Mouse (Mus musculus): ENCODE results near the gene Tmem100.

Gene Tmem100

GRCm38 (mm10) chr11:90029841-90030398 lies at the start of gene Tmem100:
TSS of gene Tmem100 (plus strand) at chr11:90030348.
- DNase-seq: no peak

GRCm38 (mm10) chr11:89982918-89983317 lies 47.2 kb upstream of the Tmem100 start:
- DNase-seq: no peak

DNA sequence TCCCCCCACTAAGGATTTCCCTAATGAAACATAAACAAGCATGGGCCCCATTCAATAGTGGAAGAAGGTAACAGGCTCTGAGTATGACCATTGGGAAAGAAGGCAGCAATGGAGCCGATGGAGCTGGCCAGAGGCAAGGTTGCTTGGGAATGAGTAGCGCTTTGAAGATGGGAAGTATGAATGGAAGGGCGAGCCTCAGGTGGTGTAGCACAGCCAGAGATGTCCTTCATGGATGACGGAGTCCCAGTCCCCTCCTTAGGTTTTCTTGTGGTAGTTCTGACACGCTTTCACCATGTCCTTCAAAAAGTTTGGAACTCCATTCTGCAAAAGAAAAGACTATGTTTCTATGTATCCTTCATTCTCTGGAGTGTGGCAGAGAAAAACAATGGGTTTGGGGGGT lies 45.7 kb upstream of the Tmem100 start:
- DNase-seq: no peak

DNA sequence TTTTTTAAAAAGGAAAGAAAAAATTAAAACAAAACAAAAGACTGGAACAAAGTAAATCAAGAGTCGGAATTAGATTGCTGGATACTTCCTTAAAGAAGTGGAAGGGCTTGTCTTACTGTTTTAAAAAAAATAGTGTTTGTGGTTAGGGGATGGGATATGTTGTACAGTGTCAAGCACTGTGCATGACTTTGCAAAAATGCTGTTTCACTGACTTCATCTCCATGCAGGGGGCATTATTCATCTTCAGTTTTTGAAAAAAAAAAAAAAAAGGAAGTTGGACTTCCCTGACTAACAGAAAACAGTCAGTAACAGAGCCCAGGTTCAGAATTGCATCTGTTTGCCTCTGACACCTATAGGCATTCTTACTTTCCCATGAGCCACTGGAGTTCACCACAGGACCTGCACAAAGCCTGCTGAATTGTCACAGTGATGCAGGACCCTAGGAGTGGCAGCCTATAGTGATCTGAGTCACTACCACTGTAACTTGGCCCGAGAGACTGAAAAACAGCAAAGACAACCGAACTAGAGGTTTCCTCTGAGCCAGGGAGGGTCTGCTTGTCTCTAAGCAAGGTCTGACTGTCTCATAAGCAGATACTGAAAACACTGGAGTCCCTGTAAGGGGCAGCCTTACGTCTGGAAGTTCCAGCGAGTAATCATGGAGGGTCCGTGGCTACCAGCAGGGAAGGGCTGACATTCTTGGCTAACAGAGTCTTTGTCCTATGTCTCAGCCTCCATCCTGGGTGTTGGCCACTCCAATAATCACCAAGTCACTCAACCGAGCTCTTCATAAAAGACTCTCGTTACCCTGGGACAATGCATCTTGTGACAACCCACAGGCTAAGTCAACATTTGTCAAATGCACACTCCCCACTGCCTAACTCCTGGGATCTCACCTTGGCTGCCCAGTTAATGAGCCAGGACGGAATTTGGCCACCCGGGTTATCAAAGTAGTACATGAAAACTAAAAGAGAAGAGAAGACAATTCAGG lies 44.7 kb upstream of the Tmem100 start:
- DNase-seq: no peak

GRCm38 (mm10) chr11:89986516-89986915 lies 43.6 kb upstream of the Tmem100 start:
- DNase-seq: no peak

DNA sequence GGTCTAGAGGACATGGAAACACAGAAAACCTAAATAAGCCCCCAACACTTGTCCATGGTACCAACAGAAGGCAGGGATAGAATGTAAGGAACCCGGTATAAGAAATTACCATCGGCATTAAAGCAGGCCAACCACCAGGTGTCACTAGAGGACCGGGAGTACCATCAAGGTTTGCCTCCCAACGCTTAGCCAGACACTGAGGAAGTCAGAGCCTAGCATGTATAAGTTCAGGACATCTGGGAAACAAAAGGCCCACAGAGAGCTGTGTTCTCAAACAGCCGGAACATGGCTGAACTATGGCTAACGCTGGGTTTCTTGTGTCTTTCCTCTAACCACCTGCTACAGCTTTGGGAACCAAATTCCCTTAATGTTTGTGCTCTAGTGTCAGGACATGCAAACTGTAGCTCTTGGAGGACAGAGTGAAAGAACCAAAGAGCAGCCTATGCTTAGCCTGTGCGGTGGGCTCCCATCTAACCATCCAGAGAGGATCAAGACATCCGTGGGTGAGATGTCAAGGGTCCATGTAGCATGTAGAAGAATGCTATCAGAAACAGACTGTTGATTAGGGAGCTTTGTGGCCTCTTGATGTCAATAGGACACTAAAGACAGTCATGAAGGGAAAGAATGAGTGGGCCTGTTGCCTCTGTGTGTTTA lies 41.1 kb upstream of the Tmem100 start:
- peak; percentile 41 to 68 for DNase-seq

- DNase-seq: no peak
These were observed 38.5 kb upstream of the Tmem100 start for GRCm38 (mm10) chr11:89991661-89992060.

DNA sequence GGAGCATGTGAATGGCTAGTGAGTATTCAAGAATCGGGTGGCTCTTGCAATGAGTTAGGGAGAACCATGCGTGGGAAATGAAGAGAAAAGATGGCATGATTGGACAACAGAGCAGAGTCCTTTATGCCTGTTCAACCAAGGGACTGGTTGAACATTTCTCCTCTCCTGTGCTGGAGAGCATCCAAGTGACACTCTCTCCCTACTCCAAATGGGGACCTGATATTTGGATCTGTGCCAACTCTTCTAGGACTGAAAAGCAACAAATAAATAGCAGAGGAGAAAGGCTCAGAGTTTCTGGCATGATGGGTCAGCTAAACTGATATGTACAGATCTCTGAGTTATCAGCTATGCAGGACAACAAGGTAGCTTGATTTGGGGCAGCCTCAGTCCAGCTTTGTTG lies 35.4 kb upstream of the Tmem100 start:
- DNase-seq: peak in 1 of 2 experiments; percentile 26

GRCm38 (mm10) chr11:89995596-89995995 lies 34.6 kb upstream of the Tmem100 start:
- peak in 1 of 2 experiments; percentile 38 for DNase-seq

- no peak for DNase-seq
These were observed 33.7 kb upstream of the Tmem100 start for GRCm38 (mm10) chr11:89996406-89996805.

DNA sequence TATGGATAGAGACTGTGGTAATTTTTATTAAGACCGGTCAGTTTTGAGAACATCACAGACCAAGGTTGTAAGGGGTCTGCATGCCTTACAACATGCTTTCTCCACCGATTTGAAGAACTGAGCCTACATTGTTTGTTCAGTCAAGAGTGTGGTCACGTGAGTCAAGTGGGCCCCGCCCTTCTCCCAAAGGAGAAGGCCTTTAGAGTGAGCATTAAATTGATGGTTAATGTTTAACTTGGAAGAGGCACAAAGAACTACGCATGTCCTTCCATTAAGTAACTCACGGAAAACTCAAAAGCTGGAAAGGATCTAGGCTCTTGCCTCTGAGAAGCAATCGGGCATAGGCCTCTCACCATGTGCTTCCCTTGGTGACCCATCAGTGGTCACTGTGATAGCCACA lies 33.3 kb upstream of the Tmem100 start:
- peak; percentile 49 to 62 for DNase-seq

DNA sequence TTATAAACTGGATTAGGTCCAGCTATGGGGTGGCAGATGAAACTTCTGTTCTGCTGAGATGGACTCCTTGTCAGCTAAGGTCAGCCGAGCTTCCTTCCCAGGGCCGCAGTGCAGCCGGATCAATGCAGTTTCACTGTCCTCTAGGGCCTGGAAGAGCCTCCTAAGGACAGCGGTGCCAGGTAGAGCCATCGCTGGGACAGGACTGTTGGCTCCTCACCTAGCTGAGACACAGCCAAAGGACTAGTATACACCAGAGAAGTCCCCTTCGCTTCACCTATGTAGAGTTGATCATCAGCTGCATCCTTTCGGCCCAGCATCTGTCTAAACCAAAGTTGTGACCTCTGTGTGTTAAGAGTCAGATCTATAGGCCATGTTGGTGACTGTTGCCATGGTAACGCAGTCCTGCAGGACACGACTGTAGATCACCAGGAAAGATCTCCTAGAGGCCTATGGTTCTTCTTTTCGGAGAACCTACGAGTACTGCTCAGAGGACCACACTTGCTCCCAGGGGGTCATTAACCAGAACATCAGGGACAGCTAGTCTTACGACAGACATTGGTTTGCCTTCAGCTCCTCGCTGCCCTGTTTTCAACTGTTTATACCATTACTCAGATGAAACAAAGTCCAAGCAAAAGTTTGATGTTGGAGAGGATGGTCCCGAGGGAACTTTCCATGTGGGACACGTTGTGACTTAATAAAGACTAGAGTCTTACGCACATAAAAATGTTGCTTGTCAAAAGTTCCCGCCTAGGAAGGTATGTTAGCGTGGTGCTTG lies 31.0 kb upstream of the Tmem100 start:
- DNase-seq: no peak

DNA sequence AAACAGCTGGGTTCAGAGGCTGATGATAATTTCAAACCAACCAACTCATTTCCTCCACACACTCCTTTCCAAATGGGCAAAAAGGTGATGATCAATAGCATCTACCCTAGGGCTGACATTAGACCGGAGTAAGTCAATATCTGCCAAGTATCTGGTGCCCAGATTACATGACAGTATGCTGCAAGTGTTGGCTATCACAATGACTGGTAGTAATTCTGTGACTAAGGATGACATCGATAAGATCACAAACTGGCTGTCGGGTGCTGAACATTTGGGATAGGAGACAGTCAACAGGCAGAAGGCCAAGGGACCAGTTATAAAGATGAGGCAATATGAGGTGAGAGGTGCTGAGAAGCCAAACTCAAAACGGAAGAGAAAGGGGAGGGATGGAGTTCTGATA lies 29.5 kb upstream of the Tmem100 start:
- DNase-seq: no peak

DNA sequence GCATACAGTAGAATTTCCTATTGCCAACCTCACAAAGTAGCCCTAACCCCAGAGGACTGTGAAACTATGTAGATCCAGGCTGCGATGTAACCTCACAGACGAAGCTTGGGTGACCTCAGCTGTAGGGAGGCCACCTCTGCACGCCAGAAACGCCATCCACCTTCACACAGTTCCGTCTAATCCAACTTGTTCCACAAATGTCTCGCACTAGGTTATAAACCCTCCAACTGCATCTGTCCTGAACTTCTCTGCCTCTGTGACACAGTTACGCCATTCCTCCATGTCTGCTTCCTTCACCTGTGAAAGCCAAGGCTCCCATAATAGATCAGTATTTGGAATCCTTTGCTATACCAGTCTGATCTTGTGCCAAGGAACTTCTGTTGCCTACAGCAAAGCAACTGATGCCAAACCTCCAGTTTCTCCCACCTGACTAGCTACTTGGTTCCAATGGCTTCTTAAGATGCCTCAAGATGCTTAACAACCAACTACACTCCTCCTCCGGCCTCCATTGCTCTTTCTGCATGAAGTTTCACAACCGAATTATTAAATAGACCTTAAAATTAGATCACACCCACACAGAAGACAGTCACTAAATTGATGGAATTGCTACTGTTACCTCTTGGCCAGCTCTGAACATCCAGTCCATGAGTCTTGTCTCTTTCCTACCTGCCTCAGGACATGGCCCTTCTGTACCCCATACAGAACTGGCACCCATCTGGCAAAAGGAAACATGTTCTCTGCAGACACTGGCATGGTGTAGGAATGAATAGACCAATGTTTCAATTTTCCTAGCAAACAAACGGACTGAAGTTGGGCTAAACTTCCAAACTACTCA lies 28.5 kb upstream of the Tmem100 start:
- no peak for DNase-seq

DNA sequence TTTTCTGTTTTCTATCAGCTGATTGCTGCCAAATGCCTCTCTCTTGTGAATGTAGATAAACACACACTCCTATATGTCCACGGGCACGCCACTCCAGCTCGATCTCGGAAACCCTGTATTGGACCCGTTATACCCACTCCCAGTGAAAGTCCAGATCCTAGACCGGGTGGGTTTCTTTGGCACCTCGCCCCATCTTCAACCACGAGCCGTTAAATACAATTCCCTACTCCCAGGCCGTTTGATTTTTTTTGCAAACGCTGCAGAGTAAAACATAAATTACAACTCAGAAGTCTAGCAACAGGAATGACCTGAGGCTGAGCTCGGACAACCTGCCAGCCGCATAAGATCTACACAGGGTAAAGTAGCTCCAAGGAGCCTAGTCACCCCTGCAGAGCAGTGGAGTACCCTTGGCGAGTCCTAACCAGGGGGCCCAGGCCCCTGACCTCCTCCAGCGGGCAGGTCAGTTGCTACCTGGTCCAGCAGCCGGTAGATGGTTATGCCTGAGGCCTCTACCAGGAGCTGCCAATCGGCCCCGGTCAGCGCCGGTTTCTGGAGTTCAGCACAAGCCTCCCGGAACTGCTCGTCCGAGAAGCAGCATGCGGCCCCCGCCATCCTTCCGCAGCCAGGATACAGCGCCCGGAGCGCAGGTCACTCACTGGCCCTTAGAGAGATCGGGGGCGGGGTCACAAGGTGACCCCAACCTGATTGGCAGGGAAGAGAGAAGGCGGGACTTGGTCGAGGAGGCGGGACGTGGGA lies 27.7 kb upstream of the Tmem100 start, which contains the start of gene Pctp:
Pctp (minus strand) TSS at position 664 of the 756 bp plus-strand sequence.
- peak; percentile 93 to 94 for DNase-seq

- DNase-seq: no peak
These were observed 27.2 kb upstream of the Tmem100 start for GRCm38 (mm10) chr11:90002987-90003348.

- DNase-seq: no peak
These were observed 26.8 kb upstream of the Tmem100 start for GRCm38 (mm10) chr11:90003386-90003785.

DNA sequence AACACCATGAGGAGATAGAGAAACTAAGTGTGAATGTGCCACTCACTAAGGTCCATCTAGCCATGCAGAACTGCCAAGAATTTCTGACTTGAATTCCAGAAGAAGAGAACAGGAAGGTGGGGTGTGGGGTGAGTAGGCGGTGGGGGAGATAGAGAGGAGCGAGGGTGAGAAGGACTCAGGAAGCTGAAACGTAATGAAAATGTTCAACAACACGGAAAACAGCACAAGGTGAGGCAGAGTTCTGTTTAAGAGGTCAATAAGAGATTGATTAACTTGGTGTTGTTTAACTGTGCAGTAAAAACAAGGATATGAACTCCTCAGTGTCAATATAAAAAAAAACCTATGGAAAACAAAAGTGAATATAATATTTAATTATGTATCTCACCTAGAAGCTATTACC lies 24.0 kb upstream of the Tmem100 start:
- DNase-seq: no peak

DNA sequence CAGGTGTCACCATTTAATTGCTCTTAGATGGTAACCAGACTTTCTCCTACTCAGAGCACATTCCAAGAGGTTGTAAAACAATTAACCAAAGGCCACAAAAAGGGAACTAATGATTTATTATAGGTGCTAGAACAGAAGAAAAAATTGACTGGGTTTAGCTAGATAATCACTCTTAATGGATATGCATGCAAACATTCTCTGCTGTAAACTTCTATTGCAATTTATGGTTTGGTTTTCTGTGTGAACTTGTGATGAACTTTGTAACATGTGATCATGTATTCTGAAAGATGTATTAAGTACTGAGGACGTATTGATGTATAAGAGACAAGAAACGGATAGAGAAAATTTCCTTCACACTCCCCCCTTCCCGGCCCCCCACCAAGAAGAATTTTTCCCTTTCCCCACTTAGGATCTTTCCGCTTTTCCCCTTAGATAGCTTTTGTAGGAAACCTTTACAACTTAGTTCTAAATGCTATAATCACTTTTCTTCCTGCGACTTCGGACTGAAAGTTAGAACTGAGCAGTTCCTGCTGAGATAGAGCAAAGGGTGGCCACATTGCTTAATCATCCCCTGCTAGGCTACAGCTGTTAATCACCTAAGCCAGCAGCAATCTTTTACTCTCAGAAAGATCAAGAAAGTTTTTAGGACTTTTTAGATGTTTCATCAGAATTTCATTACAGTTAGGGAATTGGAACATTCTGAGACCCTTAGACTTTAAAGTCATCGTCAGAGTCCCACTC lies 22.2 kb upstream of the Tmem100 start:
- no peak for DNase-seq

DNA sequence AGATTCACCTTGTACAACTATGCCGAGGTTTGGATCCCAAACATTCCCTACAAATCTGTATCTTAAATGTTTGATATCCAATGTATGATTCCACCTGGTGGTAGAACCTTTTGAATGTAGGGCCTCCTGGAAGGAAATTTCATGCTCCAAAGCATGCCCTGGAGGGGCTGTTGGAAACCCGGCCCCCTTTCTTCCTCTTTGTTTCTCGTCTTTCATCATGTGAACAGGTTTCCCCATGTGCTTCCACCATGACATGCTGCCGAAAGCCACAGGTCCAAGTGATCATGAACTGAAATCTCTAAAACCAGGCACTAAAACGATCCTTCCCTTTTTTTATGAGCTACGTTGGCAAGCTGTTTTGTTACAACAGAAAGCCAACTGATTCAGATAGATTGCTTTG lies 16.5 kb upstream of the Tmem100 start:
- DNase-seq: no peak
